Mouse (Mus musculus): ENCODE results near the gene Cyp2d22. TPM values are rescaled to one million over a fixed set of nuclear protein-coding genes. Genes with fewer than 3 reads are reported as not detected.

Gene Cyp2d22
- polyA plus RNA-seq, 1 experiment from 2014 or later: 8.2 TPM

DNA sequence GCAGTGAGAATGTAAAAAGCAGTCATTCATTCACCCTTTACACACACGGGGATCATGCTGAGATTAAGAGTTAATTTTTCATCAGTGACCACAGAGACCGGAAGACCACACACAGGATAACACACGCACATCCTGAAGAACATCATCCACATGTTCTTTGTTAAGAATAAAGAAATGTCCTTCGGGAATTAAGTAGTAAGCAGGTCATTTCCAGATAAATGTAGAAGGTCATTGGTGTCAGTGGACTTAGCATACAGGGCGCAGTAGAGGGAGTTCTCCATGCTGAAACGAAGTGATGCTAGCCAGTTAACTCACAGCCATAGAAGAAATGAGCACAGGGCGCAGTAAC is 628 bp upstream of the Cyp2d22 start:
- Histone ChIP-seq H3K27me3 (ENCODE audit: control insufficient read depth, insufficient read depth, low read length) (no peaks in the 10 kb centered on the region), H3K4me1 (ENCODE audit: control insufficient read depth, insufficient read depth, low read length) (peaks cover 12% of the 10 kb centered on the region; the same call in 1 of the 2 replicates), H3K27ac (ENCODE audit: low read depth, low read length) (peak overlapping the region; percentile 65; the same call in 1 of the 2 replicates), H3K4me2 (replicated peaks; ENCODE audit: low read depth, low read length) (peak overlapping the region; percentile 45), H3K36me3 (ENCODE audit: control insufficient read depth, insufficient read depth, low read length) (no peaks in the 10 kb centered on the region), H3K4me3 (ENCODE audit: low read length) (peak overlapping the region; percentile 33), H3K9me3 (ENCODE audit: control insufficient read depth, low read length) (no peaks in the 10 kb centered on the region; the same call in 1 of the 2 replicates), H3K9ac (ENCODE audit: low read depth, low read length) (no peak overlapping the region)
- 32% methylated on average over 7 of the region's 7 CpGs for WGBS
- ATAC-seq (ENCODE audit: low FRiP score, low TSS enrichment): no peak

DNA sequence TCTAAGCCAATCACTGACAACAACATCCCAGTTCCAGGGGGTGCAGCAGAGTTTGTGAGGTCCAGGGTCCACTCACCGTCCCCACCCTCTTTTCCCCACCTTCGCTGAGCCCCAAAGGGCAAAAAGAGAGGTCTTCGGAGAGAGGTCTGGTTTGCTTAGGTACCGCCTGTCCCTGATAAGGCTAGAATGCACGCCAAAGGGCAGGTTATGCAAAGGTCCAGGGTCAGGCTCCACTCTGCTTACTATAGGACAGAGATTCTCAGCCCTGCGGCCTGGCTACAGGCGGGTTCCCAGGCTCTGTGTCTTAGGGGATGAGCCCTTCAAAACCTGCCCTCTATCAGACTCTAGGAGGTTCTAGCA is 569 bp downstream of the Cyp2d22 start:
- WGBS: 27% methylated on average over 7 of the region's 7 CpGs
- H3K27me3 ChIP-seq (ENCODE audit: control insufficient read depth, insufficient read depth, low read length): no peaks in the 10 kb centered on the region

DNA sequence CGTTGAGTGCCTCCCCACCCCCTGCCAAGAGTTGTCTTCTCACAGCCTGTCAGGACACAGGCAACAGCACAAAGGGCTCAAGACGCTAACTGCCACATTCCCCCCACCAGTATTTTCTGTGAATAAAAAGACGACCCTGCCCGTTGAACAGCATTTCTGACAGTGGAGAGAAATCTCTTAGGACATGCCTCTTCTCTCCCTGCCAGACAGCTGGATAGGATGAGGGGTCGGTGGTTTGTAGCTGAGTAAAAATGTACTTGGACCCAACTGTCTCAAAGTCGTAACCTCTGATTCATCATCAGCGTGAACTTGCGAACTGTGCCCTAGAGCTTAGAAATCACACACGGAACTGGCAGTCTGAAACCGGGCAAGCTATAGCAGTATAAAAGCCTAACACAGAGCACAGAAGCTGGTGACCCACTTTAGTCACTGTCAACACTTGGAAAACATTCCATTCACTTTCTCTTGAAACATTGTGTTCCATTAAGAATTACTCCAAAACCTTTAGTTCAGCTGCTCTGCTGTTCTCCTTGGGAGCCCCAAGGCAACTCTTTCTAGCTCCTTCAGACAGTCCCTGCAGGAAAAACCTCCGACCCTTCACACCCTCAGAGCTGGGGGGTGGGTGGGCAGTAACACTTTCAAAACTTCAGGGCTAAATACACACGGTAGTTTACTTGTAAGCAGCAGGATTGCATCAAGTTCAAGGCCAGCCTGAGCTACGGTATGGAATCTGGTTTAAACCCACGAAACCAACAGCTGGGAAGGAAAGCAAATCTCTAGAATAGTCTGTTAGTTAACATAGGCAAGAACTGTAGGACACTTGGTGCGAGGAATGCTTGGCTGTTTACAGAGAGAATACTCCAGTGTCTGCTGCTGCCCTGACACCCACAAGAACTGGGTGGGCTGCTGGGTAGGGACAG is 1.5 kb downstream of the Cyp2d22 start:
- no peak for ATAC-seq (ENCODE audit: low FRiP score, low TSS enrichment)
- Histone ChIP-seq H3K4me3 (ENCODE audit: low read length) (peak overlapping the region; percentile 1; the same call in 1 of the 2 replicates), H3K9me3 (ENCODE audit: control insufficient read depth, low read length) (no peaks in the 10 kb centered on the region; the same call in 1 of the 2 replicates), H3K27ac (ENCODE audit: low read depth, low read length) (peak overlapping the region; percentile 63; the same call in 1 of the 2 replicates), H3K4me1 (ENCODE audit: control insufficient read depth, insufficient read depth, low read length) (peaks cover 12% of the 10 kb centered on the region; the same call in 1 of the 2 replicates), H3K27me3 (ENCODE audit: control insufficient read depth, insufficient read depth, low read length) (no peaks in the 10 kb centered on the region), H3K36me3 (ENCODE audit: control insufficient read depth, insufficient read depth, low read length) (no peaks in the 10 kb centered on the region), H3K9ac (ENCODE audit: low read depth, low read length) (no peak overlapping the region), H3K4me2 (replicated peaks; ENCODE audit: low read depth, low read length) (peak overlapping the region; percentile 45; the same call in 1 of the 2 replicates)
- 40% methylated on average over 15 of the region's 15 CpGs for WGBS

More for the DNA sequence above, 569 bp downstream of the Cyp2d22 start:
- Histone ChIP-seq H3K9ac (ENCODE audit: low read depth, low read length) (peak overlapping the region; percentile 36; the same call in 1 of the 2 replicates), H3K4me2 (replicated peaks; ENCODE audit: low read depth, low read length) (peak overlapping the region; percentile 45), H3K4me1 (ENCODE audit: control insufficient read depth, insufficient read depth, low read length) (peaks cover 12% of the 10 kb centered on the region; the same call in 1 of the 2 replicates), H3K36me3 (ENCODE audit: control insufficient read depth, insufficient read depth, low read length) (no peaks in the 10 kb centered on the region), H3K9me3 (ENCODE audit: control insufficient read depth, low read length) (no peaks in the 10 kb centered on the region; the same call in 1 of the 2 replicates), H3K27ac (ENCODE audit: low read depth, low read length) (peak overlapping the region; percentile 63; the same call in 1 of the 2 replicates), H3K4me3 (ENCODE audit: low read length) (peak overlapping the region; percentile 33)
- no peak; the same call in 1 of the 2 replicates for ATAC-seq (ENCODE audit: low FRiP score, low TSS enrichment)

DNA sequence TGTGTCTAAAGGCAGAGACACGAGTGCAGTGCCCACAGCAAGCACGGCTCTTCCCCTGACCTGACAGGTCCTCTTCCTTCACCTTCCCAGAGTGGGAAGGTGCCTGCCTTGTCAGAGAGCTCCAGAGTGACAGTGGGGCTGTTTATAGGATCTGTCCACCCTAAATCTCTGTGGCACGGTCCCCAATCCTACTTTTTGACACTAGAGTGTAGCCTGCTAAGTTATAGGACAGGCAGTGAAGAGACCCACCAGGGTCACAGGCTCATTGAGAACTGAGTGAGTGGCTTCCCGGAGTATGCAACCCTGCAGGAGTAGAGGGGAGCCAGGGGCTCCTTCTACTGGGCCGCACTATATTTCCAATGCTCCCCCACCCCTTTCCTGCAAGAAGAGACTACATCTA is 2.4 kb downstream of the Cyp2d22 start:
- 84% methylated on average over 5 of the region's 5 CpGs for WGBS
- ATAC-seq (ENCODE audit: low FRiP score, low TSS enrichment): no peak
- H3K27ac ChIP-seq (ENCODE audit: low read depth, low read length): no peak overlapping the region

DNA sequence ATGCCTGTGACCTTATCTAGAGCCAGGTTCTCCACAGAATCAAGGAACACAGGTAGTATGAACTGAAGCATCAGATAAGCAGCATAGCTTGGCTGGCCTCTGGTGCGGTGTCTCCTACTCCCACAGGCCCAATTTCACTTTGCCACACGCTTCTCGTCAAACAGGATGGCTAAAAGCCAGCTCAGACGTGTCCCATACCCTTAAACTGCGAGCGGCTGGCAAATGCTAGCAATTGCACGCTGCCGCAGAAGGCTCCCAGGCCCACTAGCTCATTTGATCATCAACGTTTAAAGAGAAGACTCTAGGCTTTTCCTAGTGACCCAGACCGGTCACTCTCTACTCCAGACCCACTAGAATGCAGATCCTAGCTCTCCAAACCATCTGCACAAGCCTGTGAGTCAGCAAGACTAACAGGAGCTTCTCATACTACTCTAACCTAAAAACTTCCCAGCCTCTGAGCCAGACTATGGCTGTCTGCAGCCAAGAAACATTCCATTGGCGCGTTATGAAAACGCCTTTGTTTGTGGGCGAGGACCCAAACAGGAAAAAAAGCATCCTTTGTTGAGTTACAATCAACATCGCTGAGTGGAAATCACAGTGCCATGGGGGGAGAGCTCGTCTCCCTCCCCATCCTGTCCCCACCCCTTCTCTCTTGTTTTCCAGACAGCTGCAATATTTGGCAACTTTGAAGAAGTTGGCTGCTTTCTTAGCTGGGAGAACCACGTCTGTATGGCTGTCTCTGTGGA is 3.5 kb downstream of the Cyp2d22 start:
- ATAC-seq (ENCODE audit: low FRiP score, low TSS enrichment): no peak
- Histone ChIP-seq H3K36me3 (ENCODE audit: control insufficient read depth, insufficient read depth, low read length) (no peaks in the 10 kb centered on the region), H3K27me3 (ENCODE audit: control insufficient read depth, insufficient read depth, low read length) (no peaks in the 10 kb centered on the region), H3K4me3 (ENCODE audit: low read length) (no peak overlapping the region), H3K9me3 (ENCODE audit: control insufficient read depth, low read length) (no peaks in the 10 kb centered on the region), H3K4me1 (ENCODE audit: control insufficient read depth, insufficient read depth, low read length) (peaks cover 12% of the 10 kb centered on the region; the same call in 1 of the 2 replicates), H3K4me2 (replicated peaks; ENCODE audit: low read depth, low read length) (no peak overlapping the region), H3K27ac (ENCODE audit: low read depth, low read length) (no peak overlapping the region), H3K9ac (ENCODE audit: low read depth, low read length) (no peak overlapping the region)
- 78% methylated on average over 17 of the region's 17 CpGs for WGBS

More for the DNA sequence above, 2.4 kb downstream of the Cyp2d22 start:
- Histone ChIP-seq H3K36me3 (ENCODE audit: control insufficient read depth, insufficient read depth, low read length) (no peaks in the 10 kb centered on the region), H3K9ac (ENCODE audit: low read depth, low read length) (no peak overlapping the region), H3K4me2 (replicated peaks; ENCODE audit: low read depth, low read length) (no peak overlapping the region), H3K27me3 (ENCODE audit: control insufficient read depth, insufficient read depth, low read length) (no peaks in the 10 kb centered on the region), H3K9me3 (ENCODE audit: control insufficient read depth, low read length) (no peaks in the 10 kb centered on the region; the same call in 1 of the 2 replicates), H3K4me1 (ENCODE audit: control insufficient read depth, insufficient read depth, low read length) (peaks cover 12% of the 10 kb centered on the region; the same call in 1 of the 2 replicates), H3K4me3 (ENCODE audit: low read length) (no peak overlapping the region)

DNA sequence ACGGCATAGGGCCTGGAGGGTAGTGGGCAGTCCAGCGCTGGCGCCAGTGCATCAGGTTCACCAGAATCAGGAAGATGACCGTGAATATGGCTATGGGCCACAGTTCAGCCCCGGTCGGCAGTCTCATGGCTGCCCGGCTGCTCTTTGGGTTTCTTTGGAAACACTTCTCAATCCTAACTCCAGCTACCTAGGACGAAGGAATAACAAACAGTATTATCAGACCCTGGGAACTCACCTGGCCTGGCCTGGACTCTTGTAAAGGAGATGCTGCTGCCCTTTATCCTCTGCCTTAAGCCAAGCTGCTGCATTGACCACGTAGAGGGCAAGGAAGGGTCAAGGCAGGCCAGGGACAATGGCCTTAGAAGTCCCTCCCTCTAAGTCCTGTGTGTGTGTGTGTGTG is 4.2 kb downstream of the Cyp2d22 start:
- Histone ChIP-seq H3K27ac (ENCODE audit: low read depth, low read length) (no peak overlapping the region), H3K4me2 (replicated peaks; ENCODE audit: low read depth, low read length) (no peak overlapping the region), H3K9ac (ENCODE audit: low read depth, low read length) (no peak overlapping the region), H3K9me3 (ENCODE audit: control insufficient read depth, low read length) (no peaks in the 10 kb centered on the region), H3K4me1 (ENCODE audit: control insufficient read depth, insufficient read depth, low read length) (peaks cover 10% of the 10 kb centered on the region; the same call in 1 of the 2 replicates), H3K4me3 (ENCODE audit: low read length) (no peak overlapping the region), H3K27me3 (ENCODE audit: control insufficient read depth, insufficient read depth, low read length) (no peaks in the 10 kb centered on the region), H3K36me3 (ENCODE audit: control insufficient read depth, insufficient read depth, low read length) (no peaks in the 10 kb centered on the region)
- no peak for ATAC-seq (ENCODE audit: low FRiP score, low TSS enrichment)
- WGBS: 90% methylated on average over 9 of the region's 9 CpGs

DNA sequence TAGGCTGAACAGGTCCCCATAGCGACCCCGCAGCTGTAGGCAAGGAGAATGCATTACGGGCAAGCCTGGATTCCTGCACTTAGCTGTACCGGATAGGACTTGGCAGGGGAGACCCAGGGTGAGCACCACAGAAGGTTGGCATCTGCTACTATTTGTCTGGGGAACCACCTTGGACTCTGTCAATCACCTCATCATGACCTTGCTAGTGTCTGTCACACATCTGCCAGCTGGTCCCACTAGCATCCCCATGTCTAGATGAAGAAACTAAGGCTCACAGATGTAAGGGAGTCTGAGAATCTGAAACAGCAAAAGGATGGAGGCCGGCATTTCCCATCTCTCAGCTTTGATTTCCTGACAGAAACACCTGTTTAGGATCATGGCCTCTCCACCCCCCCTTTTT is 5.6 kb downstream of the Cyp2d22 start:
- no peak overlapping the region for H3K27ac ChIP-seq (ENCODE audit: low read depth, low read length)
- H3K4me1 ChIP-seq (ENCODE audit: control insufficient read depth, insufficient read depth, low read length): peaks cover 3% of the 10 kb centered on the region; the same call in 1 of the 2 replicates
- ATAC-seq (ENCODE audit: low FRiP score, low TSS enrichment): no peak
- H3K27me3 ChIP-seq (ENCODE audit: control insufficient read depth, insufficient read depth, low read length): no peaks in the 10 kb centered on the region
- no peak overlapping the region for H3K4me2 ChIP-seq (replicated peaks; ENCODE audit: low read depth, low read length)
- H3K9ac ChIP-seq (ENCODE audit: low read depth, low read length): no peak overlapping the region
- no peak overlapping the region for H3K4me3 ChIP-seq (ENCODE audit: low read length)
- no peaks in the 10 kb centered on the region for H3K9me3 ChIP-seq (ENCODE audit: control insufficient read depth, low read length)
- 83% methylated on average over 5 of the region's 5 CpGs for WGBS
- no peaks in the 10 kb centered on the region for H3K36me3 ChIP-seq (ENCODE audit: control insufficient read depth, insufficient read depth, low read length)

DNA sequence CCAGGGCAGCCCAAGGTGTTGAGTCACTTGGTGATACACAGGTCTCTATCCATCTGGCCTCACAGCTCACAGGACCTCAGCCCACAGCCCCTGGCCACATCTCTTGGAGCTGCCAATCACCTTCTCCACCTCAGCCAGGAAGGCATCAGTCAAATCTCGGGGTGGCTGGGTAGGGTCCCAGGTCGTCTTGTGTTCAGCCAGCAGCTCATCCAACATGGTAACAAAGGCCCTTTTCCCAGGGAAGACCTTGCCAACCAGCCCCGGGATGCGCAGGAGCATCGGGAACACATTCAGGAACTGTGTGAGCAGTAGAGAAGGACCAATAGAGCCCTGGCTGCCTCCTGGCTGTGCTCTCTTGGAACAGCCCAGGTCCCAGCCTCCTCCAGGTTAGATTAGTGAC is 7.1 kb downstream of the Cyp2d22 start:
- WGBS: 91% methylated on average over 5 of the region's 5 CpGs
- H3K4me2 ChIP-seq (replicated peaks; ENCODE audit: low read depth, low read length): no peak overlapping the region
- ATAC-seq (ENCODE audit: low FRiP score, low TSS enrichment): no peak
- no peaks in the 10 kb centered on the region for H3K36me3 ChIP-seq (ENCODE audit: control insufficient read depth, insufficient read depth, low read length)
- no peak overlapping the region for H3K27ac ChIP-seq (ENCODE audit: low read depth, low read length)
- no peaks in the 10 kb centered on the region for H3K9me3 ChIP-seq (ENCODE audit: control insufficient read depth, low read length)
- no peak overlapping the region for H3K4me3 ChIP-seq (ENCODE audit: low read length)
- no peaks in the 10 kb centered on the region for H3K27me3 ChIP-seq (ENCODE audit: control insufficient read depth, insufficient read depth, low read length)
- H3K4me1 ChIP-seq (ENCODE audit: control insufficient read depth, insufficient read depth, low read length): no peaks in the 10 kb centered on the region
- no peak overlapping the region for H3K9ac ChIP-seq (ENCODE audit: low read depth, low read length)

Data from kidney, embryonic 14.5 days (tissue).